Mouse (Mus musculus) small intestine, adult 2 months (tissue): ENCODE measurements around the gene Mex3a.

Source experiments
- CTCF ChIP-seq: fragments of 200-500 bp; IDR thresholded peaks from 2 replicates; pipeline ENCODE4 v1.5.1; 2012; ENCODE audit warnings: low read depth, mild to moderate bottlenecking, control low read depth, inconsistent platforms, low read length, moderate library complexity, mixed read lengths; ENCODE audit not compliant: insufficient replicate concordance, insufficient read length; ENCODE audit errors: extremely low read depth
- POLR2A ChIP-seq: fragments of 200-500 bp; IDR thresholded peaks from 2 replicates; pipeline ENCODE4 v1.6.1; 2012; ENCODE audit warnings: low read depth, mild to moderate bottlenecking, control low read depth, inconsistent platforms, low read length, moderate library complexity

DNA sequence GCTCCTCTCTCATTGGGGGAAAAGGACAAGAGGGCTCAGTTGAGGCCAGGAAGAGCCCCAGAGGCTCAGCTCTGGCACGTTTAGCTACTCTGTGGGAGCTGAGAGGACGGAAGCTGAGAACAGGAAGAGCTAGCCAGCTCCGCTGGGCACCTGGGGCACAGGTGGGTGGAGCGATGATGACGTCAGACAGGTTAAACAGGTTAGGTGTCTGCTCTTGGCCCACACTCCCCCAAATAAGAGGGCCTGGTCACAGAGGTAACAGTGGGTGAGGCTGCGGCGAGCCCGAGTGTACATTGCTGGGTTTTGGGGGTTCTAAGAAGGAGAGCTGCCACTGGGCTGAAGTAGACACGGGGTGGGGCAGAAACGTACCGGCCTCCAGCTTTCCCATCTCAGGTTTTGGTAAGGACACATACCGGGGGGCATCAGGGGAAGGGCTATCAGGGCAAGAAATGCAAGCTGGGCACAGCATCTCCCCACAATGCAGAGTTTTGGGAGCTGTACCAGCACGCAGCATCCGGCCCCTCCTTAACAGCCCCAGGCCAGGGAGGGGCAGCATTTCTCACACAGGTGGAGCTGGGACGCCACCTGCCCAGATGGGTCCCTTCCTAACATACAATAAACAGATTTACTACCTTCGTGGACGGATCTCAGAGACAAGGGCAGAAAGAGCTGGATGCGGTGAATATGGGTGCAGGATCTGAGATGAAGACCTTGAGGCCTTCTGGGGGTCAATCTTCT lies 16.2 kb downstream of the Mex3a start, which contains the start of gene Rab25:
- TF ChIP-seq CTCF (no peak), POLR2A (peak; percentile 25; the same call in 1 of the 2 replicates)
